Mouse (Mus musculus): ENCODE data around the gene Gmppb. TPM values are rescaled to one million over a fixed set of nuclear protein-coding genes. Genes with fewer than 3 reads are reported as not detected.

Gmppb gene
- polyA plus RNA-seq, 1 experiment from 2014 or later, result 5.4 TPM

DNA sequence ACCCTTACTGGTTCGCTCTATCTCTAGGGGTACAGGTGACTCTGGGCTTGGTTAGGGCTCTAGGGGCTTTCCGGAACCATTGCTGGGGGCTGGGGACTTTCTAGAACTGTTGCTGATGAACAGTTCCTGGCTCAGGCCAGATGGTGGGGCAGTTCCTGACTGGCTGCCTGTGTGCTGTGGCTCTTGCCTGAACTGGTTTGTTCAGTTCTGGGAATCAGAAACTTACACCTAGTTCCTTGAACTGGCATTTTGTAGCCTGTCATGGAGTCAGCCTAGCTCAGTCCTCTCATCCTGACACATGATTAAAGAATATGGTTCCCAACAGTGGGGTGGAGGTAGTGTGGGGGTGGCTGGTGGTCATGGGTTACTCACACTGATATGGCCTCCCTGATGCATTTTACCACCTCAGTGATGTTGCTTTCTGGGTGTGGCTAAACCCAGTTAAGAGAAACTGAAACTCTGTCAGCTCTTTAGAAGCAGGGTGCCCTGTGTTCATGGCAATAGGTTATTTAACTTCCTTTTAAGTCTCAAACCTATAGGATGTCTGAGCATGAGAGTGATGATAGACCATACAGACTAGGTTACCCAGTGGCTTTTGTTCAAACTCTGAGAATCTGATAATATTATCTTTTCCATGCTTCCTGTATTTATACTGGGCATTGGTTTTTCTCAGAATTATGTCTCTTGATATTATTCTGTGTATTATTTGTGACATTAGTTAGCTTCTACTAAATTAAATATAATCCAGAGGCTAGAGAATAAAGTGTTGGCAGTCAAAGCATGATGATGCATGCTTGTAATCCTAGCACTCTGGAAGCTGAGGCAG, 13.5 kb upstream of the Gmppb start:
- H3K27ac ChIP-seq, result no peak overlapping the region
- H3K4me3 ChIP-seq (ENCODE audit: inconsistent target), result no peak overlapping the region
- whole genome bisulfite sequencing (ENCODE audit: missing documents), result 100% methylated on average over 2 of the region's 2 CpGs
- peaks cover 42% of the 10 kb centered on the region for H3K36me3 ChIP-seq (ENCODE audit: inconsistent target)
- H3K79me2 ChIP-seq (ENCODE audit: inconsistent target), result peaks cover 22% of the 10 kb centered on the region; the same call in 1 of the 2 replicates

DNA sequence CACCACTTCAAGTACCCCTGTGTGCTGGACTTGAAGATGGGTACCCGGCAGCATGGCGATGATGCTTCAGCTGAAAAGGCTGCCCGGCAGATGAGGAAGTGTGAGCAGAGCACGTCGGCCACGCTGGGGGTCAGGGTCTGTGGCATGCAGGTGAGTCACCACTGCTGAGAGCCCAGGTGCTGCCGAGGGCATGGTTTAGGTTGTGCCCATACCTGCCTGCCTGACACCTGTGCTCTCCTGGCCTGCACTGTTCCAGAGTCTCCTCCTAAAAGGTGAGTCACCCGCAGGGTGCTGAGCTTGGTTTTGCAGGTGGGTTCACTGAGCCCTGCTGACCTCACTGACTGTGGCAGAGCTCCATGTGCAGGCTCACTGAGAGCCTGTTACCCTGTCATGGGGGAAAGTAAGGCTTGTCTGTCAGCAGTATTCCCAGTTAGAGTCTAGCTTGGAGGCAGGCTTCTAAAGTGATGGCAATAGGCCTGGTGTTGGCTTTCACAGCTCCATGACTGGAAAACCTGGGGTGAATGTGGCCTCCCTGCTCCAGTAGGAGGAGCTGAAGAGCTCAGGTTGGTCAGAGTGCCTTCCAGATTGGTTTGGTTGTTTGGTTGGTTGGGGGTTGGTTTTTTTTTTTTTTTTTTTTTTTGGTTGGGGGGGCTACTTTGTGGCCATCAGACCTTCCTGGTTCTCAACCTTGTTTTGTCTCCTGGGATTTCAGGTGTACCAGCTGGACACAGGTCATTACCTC, 4.1 kb upstream of the Gmppb start:
- Histone ChIP-seq H3K36me3 (ENCODE audit: inconsistent target) (peaks cover 62% of the 10 kb centered on the region), H3K27ac (no peak overlapping the region), H3K79me2 (ENCODE audit: inconsistent target) (peaks cover 8% of the 10 kb centered on the region), H3K4me3 (ENCODE audit: inconsistent target) (no peak overlapping the region)
- WGBS (ENCODE audit: missing documents), result 89% methylated on average over 8 of the region's 8 CpGs

DNA sequence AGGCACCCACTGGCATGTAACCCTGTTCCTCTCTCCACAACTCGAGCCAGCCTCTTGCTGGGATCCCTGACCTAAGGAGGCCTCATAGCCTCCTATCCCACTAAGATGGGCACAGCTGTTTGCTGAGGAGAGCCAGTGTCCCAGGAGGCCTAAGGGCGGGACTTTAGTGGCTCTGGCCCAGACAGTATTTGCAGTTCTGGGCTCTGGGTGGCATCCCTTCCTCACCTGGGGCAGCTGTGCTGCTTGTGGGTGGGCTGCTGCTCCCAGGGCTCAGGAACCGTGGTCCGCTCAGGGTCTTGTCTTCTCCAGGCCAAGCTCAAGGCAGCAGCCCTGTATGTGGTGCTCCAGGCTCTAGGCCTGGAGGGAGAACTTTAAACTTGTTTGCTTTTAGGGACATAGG, 2.5 kb upstream of the Gmppb start:
- H3K36me3 ChIP-seq (ENCODE audit: inconsistent target), result peaks cover 56% of the 10 kb centered on the region
- H3K4me3 ChIP-seq (ENCODE audit: inconsistent target), result no peak overlapping the region
- 94% methylated on average over 4 of the region's 4 CpGs for WGBS (ENCODE audit: missing documents)
- no peak overlapping the region for H3K27ac ChIP-seq
- H3K79me2 ChIP-seq (ENCODE audit: inconsistent target), result peaks cover 20% of the 10 kb centered on the region

DNA sequence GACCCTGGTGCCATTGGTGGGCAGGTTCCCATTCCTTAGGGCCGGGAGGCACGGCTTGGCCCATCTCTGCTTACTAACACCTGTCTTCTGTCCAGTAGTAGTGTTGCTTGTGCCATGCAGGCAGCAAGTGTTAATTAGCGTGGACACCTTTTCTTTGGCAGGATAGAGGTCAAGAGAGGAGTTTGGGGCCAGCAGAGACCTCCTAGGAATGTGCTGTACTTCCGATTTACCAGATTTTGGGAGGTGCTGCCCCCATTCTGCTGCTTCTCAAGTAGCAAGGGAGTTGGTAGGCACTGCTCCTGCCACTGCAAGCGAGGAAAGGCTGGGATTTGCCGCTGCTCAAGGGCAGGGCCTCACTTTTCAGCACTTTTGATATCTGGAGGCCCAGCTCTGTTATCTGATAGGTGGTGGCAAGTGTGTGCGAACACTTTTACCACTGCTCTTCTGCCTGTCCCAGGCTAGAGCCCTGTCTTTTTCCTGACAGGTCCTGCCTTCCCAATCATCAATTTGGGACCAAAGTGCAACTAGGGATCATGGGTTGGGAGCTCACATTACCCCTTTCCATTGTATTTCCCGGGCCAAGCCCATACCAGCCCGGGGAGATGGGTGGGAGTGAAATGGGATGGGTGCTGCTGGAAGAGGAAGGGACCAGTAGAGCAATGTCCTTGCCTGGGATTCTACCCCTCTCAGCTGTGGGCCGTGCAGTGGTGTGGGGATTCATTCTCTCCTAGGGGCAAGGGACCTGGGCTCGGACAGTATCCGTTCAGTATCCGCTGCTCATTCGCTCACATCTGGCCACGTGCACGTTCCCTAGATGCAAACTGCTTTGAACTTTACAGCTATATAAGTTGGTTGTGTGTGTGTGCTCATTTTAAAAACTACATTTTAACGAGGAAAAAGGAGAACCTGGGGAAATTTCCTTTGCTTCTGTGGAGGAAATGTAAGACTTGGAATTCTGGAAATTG, 1.2 kb upstream of the Gmppb start:
- peaks cover 50% of the 10 kb centered on the region for H3K36me3 ChIP-seq (ENCODE audit: inconsistent target)
- 64% methylated on average over 17 of the region's 17 CpGs for WGBS (ENCODE audit: missing documents)
- H3K79me2 ChIP-seq (ENCODE audit: inconsistent target), result peaks cover 20% of the 10 kb centered on the region
- H3K4me3 ChIP-seq (ENCODE audit: inconsistent target), result peak overlapping the region; percentile 32
- no peak overlapping the region; the same call in 1 of the 2 replicates for H3K27ac ChIP-seq

DNA sequence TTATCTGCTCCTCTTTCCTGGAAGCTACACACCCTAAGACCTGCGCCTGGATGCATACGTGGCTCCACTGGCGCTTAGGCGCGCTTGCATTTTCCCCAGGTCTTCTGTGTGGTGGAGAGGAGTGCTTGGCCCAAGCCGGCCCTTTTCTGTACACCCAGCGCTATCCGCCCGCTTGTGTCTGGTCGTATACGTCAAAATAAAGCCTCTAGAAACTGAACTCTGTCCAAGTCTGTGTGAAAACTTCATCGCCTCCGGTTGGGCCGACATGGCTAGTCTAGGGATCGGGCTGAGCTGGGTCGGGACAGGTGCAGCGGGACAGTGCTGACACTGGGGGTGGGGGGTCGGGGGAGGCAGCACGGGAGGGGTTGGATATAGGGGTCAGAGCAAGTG, 481 bp upstream of the Gmppb start:
- Histone ChIP-seq H3K79me2 (ENCODE audit: inconsistent target) (peaks cover 20% of the 10 kb centered on the region), H3K4me3 (ENCODE audit: inconsistent target) (peak overlapping the region; percentile 32), H3K36me3 (ENCODE audit: inconsistent target) (peaks cover 45% of the 10 kb centered on the region), H3K27ac (peak overlapping the region; percentile 15; the same call in 1 of the 2 replicates)
- WGBS (ENCODE audit: missing documents), result 1% methylated on average over 16 of the region's 19 CpGs

DNA sequence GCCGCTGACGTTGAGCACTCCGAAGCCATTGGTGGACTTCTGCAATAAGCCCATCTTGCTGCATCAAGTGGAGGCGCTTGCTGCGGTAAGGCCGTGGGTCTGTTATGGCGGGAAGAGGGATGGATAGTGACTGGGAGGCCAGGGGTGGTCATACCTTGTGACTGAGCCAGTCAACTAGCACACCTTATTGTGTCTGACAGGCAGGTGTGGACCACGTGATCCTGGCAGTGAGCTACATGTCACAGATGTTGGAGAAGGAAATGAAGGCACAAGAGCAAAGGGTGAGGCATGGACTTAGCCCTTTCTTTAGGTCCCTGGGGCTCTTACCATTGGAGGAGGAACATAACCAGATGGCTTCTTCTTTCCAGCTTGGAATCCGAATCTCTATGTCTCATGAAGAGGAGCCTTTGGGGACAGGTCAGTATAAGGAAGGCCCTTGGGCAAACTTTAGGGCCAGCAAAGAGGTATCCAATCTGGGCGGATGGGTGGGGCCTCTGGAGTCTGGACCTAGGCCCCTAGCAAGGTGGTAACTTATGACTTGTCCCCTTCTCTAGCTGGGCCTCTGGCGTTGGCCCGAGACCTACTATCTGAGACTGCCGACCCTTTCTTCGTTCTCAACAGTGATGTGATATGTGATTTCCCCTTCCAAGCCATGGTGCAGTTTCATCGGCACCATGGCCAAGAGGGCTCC, 664 bp downstream of the Gmppb start:
- peaks cover 41% of the 10 kb centered on the region for H3K36me3 ChIP-seq (ENCODE audit: inconsistent target)
- H3K27ac ChIP-seq, result peak overlapping the region; percentile 53
- 21% methylated on average over 11 of the region's 15 CpGs for WGBS (ENCODE audit: missing documents)
- H3K4me3 ChIP-seq (ENCODE audit: inconsistent target), result peak overlapping the region; percentile 97
- H3K79me2 ChIP-seq (ENCODE audit: inconsistent target), result peaks cover 20% of the 10 kb centered on the region

DNA sequence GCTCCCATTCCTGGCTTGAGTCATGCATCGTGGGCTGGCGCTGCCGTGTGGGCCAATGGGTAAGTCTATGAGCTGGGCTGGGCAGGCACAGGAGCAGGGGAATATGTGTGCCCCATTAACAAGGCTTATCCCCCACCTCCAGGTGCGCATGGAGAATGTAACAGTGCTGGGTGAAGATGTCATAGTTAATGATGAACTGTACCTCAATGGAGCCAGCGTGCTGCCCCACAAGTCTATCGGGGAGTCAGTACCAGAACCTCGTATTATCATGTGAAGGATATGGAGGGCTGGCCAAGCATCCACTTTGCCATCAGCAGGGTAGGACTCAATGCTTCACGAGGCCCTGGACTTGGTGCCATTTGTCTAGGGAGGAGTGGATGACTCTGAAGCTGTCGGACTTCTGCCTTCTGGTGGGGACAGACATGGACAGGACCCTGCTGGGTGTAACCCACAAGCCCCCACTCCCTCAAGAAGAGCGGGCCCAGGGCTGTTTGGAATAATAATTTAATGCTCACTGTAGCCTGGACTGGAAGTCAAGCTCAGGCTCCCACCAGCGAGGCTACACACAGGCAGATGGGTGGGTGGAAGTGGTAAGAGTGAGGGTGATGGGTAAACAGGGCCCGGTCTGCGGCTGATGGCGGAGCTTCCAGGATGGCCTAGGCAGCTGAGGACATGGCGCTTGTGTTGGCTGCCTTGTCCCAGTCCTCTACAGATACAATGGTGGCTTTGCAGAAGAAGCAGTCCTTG, 2.3 kb downstream of the Gmppb start:
- peaks cover 27% of the 10 kb centered on the region for H3K36me3 ChIP-seq (ENCODE audit: inconsistent target)
- no peak overlapping the region for H3K4me3 ChIP-seq (ENCODE audit: inconsistent target)
- no peak overlapping the region for H3K27ac ChIP-seq
- H3K79me2 ChIP-seq (ENCODE audit: inconsistent target), result peaks cover 20% of the 10 kb centered on the region
- 95% methylated on average over 14 of the region's 15 CpGs for WGBS (ENCODE audit: missing documents)

DNA sequence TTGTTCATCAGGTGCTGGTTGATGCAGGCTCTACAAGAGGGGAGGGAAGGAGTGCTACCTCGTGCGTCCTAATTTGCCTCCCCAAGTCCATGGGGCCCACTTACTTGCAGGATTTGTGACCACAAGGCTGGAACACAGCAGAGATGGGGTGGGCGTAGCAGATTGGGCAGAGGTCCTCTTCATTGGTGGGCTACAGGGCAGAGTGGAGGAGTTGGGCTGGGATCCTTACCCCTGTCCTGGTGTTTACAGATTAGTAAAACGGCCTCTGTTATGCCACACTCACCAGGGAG, 2.8 kb downstream of the Gmppb start:
- Histone ChIP-seq H3K79me2 (ENCODE audit: inconsistent target) (peaks cover 20% of the 10 kb centered on the region), H3K4me3 (ENCODE audit: inconsistent target) (no peak overlapping the region), H3K36me3 (ENCODE audit: inconsistent target) (peaks cover 27% of the 10 kb centered on the region), H3K27ac (no peak overlapping the region)
- WGBS (ENCODE audit: missing documents), result 79% methylated on average over 4 of the region's 4 CpGs

DNA sequence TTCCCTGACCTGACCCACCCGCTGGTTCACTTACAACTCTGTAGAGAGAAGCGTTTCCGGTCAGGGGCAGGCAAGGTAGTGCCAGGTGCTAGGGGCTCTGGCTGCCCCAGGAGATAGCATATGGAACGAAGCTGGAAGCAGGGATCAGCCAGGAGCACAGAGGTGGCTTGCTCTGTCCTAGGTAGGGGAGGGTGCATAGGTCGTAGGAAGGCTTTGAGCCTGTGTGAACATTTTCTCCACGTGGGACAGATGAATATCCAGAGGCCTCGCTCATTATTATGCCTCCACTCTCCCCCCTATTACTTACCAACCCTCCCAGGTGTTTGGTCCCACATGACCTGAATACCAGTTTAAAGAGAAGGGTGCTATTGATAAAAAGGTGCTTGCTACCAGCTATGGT, 3.4 kb downstream of the Gmppb start:
- Histone ChIP-seq H3K79me2 (ENCODE audit: inconsistent target) (peaks cover 20% of the 10 kb centered on the region), H3K4me3 (ENCODE audit: inconsistent target) (no peak overlapping the region), H3K36me3 (ENCODE audit: inconsistent target) (peaks cover 29% of the 10 kb centered on the region), H3K27ac (no peak overlapping the region)
- 74% methylated on average over 7 of the region's 7 CpGs for WGBS (ENCODE audit: missing documents)

DNA sequence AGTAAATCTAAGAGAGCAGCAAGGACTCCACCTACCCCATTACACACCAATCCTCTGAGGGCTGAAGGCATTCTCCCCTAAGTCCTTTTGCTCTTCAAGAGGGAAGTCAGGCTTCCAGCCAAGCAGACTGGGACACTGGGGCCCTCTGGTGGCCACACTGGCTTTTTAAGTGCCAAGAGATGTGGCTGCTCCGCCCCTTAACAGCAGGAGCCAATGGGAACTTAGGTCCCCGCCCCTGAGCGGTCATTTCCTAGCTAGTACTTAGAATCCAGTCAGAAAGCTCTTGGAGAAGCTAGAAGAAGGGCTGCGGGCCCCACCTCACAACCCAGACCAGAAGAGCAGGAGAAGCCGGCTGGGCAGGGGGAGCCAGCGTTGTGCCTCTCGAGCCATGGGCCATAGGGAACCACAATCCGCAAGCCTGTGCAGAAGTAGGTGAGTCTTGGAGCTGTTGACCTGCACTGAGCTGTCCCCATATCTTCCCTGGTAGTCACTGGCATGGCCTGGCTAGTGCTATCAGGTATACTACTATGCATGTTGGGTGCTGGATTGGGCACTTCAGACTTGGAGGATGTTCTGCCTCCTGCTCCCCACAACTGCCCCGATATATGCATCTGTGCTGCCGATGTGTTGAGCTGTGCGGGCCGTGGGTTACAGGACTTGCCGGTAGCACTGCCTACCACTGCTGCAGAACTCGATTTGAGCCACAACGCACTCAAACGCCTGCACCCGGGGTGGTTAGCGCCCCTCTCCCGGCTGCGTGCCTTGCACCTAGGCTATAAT, 4.0 kb downstream of the Gmppb start, which contains the start of gene Amigo3:
TSS of gene Amigo3 (plus strand) at position 275 of the 780 bp plus-strand sequence.
- 0 out of 2 replicates have a peak within 1 kb of the TSS, but pooled peaks have one; percentile 12 for H3K27ac ChIP-seq
- WGBS (ENCODE audit: missing documents), result 55% methylated on average over 20 of the region's 20 CpGs
- no peak within 1 kb of the TSS for H3K4me3 ChIP-seq (ENCODE audit: inconsistent target)
- peaks cover 36% of the 10 kb centered on the region for H3K36me3 ChIP-seq (ENCODE audit: inconsistent target)
- H3K79me2 ChIP-seq (ENCODE audit: inconsistent target), result peaks cover 20% of the 10 kb centered on the region

DNA sequence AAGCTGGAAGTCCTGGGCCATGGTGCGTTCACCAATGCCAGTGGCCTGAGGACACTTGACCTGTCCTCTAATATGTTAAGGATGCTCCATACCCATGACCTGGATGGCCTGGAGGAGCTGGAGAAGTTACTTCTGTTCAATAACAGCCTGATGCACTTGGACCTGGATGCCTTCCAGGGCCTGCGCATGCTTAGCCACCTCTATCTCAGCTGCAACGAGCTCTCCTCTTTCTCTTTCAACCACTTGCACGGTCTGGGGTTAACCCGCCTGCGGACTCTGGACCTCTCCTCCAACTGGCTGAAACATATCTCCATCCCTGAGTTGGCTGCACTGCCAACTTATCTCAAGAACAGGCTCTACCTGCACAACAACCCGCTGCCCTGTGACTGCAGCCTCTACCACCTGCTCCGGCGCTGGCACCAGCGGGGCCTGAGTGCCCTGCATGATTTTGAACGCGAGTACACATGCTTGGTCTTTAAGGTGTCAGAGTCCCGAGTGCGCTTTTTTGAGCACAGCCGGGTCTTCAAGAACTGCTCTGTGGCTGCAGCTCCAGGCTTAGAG, 4.7 kb downstream of the Gmppb start:
- peaks cover 20% of the 10 kb centered on the region for H3K79me2 ChIP-seq (ENCODE audit: inconsistent target)
- no peak overlapping the region for H3K4me3 ChIP-seq (ENCODE audit: inconsistent target)
- no peak overlapping the region for H3K27ac ChIP-seq
- H3K36me3 ChIP-seq (ENCODE audit: inconsistent target), result peaks cover 42% of the 10 kb centered on the region
- WGBS (ENCODE audit: missing documents), result 94% methylated on average over 15 of the region's 15 CpGs

DNA sequence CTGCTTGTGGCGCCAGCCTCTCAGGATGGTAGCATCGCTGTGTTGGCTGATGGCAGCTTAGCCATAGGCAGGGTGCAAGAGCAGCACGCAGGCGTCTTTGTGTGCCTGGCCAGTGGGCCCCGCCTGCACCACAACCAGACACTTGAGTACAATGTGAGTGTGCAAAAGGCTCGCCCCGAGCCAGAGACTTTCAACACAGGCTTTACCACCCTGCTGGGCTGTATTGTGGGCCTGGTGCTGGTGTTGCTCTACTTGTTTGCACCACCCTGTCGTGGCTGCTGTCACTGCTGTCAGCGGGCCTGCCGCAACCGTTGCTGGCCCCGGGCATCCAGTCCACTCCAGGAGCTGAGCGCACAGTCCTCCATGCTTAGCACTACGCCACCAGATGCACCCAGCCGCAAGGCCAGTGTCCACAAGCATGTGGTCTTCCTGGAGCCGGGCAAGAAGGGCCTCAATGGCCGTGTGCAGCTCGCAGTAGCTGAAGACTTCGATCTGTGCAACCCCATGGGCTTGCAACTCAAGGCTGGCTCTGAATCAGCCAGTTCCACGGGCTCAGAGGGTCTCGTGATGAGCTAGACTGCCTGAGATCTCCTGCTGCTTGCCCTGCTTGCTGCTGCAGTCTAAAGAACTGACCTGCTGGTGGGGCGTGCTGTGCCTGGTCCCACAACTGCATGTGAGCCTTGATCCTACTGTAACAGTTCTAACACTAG, 5.4 kb downstream of the Gmppb start:
- H3K79me2 ChIP-seq (ENCODE audit: inconsistent target), result peaks cover 17% of the 10 kb centered on the region
- no peak overlapping the region for H3K27ac ChIP-seq
- H3K4me3 ChIP-seq (ENCODE audit: inconsistent target), result no peak overlapping the region
- H3K36me3 ChIP-seq (ENCODE audit: inconsistent target), result peaks cover 50% of the 10 kb centered on the region
- 93% methylated on average over 22 of the region's 22 CpGs for WGBS (ENCODE audit: missing documents)

Data from macrophage (primary cell).